Mouse (Mus musculus) megakaryocyte, adult 5-6 weeks (primary cell): ENCODE measurements around the gene Dhx37. TPM values are rescaled to one million over a fixed set of nuclear protein-coding genes. Genes with fewer than 3 reads are reported as not detected.
"Not testable (repeated sequence)": the region's sequence is repeated elsewhere in the genome, so short reads cannot be mapped to it uniquely, and the experiment has no call there.

Experiments
- ATAC-seq: 2 replicates; pipeline ENCODE4 v1.8.0; 2016; ENCODE audit warnings: mild to moderate bottlenecking, inconsistent platforms; ENCODE audit not compliant: poor library complexity, severe bottlenecking
- total RNA-seq, 2 experiments: library from RNA; stranded (forward) in 1 of 2; stranded (reverse) in 1 of 2; fragments of 153-499, 151-499 nt in 1 of 2; fragments of 221-1000, 200-1000 nt in 1 of 2; gene quantifications; 2 replicates each; pipeline versions ENCODE4 v1.2.3 to v1.2.4; 2015 to 2017

Gene Dhx37
- total RNA-seq, 2 experiments from 2014 or later = 6.6 to 29.0 TPM

DNA sequence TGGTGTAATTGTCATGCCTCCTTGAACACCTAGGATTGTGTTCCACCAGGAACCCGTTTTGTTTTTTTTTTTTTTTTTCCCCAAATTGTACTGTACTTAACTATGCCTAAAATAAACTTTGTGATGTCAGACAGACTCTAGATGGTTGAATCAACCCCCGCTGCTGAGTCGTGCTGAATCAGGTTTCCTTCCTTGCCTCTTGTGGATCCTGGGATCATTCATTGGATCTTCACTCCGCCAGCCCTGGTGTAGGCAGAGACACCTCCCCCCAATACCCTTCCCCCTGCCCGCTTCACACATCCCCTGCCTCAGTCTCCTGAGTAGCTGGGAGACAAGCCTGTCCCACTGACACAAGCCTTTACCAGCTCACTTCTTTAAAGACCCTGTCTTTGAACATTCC is 15.4 kb upstream of the Dhx37 start:
- no peak for ATAC-seq

DNA sequence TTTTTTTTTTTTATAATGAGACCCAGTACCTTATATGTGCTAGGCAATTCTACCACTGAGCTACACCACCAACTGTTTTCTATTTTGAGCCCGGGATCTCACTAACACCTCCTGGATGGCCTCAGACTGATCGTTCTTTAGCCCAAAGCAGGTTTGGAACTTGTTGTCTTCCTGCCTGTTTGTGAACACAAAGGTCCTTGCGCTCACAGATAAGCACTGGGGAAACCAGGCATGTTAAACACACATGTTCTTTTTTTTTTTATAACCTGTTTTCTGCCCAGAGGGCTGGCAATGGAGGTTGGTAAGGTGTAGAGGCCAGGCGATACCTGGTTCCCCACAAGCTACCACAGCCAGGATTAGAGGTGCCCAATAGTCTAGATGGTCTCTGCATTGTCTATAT is 14.7 kb upstream of the Dhx37 start:
- no peak for ATAC-seq

DNA sequence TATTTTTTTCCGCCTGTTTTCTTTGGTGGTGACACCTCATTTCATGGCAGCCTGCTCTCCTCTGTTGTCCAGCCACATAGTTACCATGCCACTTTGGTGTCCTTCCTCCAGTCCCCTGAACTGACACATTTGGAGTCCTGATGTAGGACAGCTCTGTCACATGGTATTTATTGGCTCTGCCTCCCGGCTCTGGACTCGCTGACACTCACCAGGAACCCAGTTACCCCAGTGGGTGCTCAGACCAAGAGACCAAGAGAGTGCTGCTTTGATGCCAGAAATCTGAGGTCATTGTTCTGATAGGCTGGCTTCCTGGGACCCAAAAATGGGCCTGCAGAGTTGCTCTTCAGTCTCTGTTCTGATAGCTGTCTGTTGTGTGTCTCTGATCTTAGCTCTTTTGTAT is 14.1 kb upstream of the Dhx37 start:
- ATAC-seq = no peak

DNA sequence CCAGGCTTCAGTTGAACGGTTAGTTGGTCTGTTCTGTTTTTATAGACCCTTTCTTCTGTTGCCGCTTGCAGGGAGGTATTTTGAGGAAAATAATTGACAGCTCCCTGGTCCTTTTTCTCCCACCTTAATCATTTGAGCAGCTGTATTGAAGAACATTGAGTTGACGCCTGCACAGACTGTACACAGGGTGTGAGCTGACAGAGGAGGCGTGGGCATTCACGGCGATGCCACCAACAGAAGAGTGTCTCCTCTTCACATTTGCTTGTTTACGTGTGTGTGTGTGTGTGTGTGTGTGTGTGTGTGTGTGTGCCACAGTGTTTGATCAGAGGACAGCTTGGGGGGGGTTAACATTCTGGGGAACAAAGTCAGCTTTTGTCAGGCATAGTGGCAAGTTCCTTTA is 12.4 kb upstream of the Dhx37 start:
- no peak for ATAC-seq

DNA sequence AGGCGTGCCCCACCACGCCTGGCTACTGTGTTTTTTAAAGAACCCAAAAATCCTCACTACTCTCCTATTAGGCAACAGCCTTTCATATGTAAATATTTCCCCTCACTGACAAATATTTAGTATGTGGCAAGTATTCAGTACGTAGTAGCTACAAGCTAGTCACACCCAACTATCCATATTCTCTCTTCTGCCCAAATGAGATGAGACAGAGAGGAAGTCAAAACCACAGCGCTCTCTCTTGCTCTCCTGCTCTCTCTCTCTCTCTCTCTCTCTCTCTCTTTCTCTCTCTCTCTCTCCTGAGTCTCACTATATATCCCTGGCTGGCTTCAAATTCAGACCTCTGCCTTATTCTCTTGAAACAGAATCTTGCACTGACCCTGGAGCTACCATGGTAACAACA is 10.6 kb upstream of the Dhx37 start:
- peak; percentile 75 for ATAC-seq

DNA sequence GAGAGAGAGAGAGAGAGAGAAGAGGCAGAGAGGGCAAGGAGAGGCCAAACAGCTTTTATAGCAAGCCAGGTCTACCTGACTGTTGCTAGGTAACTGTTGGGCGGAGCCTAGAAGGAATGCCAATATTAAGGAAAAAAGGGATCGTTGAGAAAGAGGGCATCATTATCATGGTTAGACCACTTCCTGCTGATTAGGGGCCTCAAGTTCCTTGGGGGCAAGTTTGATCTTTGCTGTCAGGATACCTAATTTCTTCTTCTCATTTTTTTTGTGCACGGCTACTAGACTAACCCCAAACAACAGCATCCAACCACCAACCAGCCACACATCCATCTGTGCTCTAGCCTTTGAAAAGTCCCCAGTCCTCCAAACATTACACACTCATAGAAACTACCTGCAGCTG is 10.0 kb upstream of the Dhx37 start:
- no peak for ATAC-seq

DNA sequence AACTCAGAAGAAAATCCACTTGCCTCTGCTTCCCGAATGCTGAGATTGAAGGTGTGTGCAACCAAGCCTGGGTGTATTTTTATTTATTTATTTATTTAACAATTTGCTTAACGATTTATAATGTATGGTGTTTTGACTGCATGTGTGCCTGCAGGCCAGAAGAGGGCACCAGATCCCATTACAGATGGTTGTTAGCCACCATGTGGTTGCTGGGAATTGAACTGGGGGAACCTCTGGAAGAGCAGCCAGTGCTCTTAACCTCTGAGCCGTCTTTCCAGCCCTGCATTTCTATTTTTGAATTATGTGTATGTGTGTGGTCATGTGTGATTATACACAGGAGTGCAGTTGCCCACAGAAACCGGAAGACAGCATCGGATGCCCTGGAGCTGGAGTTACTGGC is 9.4 kb upstream of the Dhx37 start:
- ATAC-seq = no peak

DNA sequence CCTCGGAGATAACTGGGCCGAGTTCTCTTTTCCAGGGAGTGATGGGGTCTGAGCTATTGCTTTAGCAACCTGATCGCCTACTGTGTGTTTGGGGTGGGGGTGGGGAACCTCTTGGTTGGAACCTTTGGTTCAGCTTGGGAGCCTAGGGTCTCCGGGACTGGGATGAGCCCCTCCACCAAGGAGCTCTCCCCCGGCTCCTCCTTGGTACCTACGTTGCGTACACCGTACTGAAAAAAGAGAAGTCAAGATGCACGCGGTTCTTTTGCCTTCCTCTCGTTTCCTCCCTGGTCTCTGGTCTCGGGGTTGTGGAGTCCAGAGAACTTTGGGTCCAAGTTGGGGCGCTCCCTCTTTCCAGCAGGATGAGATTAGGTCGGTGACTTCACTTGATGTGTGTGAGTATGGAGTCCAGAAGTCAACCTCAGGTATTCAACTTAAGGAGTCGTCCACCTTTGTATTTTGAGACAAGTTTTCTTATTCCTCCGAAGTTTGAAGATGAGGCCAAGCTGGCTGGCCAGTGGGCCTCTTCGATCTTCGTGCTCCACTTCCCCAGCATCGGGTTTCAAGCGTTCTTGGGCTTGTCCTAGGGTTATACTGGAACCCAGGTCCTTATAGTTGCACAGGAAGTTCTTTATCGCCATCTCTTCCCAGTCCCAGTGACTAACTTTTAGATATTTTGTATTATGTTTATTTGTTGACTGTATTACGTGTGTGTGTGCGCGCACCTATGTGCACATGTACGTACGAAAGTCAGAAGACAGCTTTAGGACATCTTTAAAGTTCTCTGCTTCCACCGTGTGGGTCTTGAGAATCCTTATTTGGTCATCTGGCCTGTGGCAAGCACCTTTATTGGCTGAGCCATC is 8.4 kb upstream of the Dhx37 start:
- ATAC-seq = peak; percentile 57

DNA sequence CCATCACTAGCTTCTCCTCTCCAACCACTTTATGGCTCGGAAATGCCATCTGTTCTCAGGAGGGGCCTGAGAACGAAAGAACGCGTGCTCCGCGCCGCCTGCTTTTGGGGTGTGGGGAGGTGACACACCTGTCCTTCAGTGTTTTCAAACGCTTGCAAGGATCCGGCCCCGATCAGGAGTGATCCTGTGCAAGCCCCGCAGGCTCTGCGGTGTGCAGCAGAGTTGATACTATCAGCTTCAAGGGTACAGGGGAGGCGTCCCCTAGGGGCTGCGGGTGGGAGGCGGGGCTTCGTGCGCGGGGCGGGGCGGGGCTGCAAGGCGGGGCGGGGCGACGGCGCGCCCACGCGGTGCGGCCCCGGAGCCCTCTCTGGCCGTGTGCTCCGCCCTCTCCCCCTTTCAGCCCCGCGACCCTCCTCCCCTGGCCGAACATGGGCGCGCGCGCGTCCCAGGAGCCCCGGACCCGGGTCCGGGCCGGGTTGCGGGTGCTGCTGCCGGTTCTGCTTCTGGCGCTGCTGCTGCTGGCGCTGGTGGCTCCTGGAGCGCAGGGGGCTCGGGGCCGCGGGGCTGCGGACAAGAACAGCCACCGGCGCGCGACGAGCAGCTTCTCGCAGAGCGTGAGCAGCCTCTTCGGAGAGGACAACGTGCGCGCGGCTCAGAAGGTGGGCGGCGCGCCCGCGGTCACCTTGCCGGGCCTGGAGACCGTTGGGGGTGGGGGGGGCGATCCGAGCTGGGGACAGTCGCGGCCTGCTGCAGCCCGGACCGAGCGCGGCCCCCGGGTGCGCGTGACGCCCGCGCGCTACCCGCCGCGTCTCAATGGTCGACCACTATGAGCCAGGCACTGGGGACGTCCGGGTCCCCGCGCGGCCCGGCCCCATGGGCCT is 7.6 kb upstream of the Dhx37 start, which contains the start of gene Bri3bp:
TSS of gene Bri3bp (plus strand) at position 335 of the 881 bp plus-strand sequence.
- peak; percentile 47 for ATAC-seq

DNA sequence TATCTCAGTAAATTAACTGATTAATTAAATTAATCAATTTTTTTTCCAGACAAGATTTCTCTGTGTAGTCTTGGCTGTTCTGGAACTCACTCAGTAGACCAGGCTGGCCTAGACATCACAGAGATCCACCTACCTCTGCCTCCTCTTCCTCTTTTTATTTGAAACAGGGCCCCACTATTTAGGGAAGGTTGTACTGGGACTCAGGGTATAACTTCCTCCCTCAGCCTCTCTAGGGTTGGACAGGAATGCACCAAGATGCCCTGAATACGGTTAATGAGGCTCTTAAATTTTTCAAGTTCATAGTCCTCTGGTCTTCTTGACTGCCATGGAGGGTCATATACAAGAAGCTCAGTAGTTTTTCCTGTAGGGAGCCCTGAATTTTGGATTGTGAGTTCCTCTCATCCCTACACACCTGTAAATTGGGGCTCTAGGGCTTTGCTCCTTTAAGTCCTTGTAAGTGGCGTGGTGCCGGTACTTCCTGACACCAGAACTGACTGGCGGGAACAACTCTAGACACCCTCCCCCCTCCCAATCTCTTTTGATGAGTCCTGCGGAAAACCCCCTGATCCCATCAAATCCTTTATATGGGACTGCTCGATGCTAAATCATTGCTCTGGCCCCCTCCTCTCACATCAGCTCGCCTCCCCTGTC is 6.8 kb upstream of the Dhx37 start:
- ATAC-seq = peak; percentile 49

DNA sequence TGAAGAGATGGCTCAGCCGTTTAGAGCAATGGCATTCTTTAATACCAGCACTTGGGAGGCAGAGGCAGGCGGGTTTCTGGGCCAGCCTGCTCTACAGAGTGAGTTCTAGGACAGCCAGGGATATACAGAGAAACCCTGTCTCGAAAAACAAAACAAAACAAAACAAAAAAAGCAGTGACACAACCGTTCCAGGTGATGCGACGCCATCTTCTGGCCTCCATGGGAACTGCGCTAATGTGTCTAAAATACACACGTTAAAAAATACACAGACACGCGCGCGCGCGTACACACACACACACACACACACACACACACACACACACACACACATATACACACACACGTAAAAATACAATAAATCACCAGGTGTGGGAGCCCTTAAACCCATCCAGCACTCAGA is 426 bp upstream of the Dhx37 start:
- 0 out of 2 replicates have a peak, but pooled peaks have one; percentile 7 for ATAC-seq

DNA sequence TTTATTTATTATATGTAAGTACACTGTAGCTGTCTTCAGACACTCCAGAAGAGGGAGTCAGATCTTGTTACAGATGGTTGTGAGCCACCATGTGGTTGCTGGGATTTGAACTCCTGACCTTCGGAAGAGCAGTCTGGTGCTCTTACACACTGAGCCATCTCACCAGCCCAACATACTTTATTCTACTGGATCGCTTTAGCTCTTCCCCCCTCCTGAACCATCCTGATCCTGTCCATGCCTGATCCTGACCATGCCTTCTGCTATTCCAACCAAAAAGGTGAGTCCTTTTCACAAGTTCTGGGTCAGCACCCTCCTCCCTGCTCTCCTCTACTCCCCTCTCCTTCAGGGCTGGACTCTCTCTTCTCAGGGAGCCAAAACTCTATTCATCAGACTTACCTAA is 1.6 kb downstream of the Dhx37 start:
- not testable (repeated sequence) for ATAC-seq

DNA sequence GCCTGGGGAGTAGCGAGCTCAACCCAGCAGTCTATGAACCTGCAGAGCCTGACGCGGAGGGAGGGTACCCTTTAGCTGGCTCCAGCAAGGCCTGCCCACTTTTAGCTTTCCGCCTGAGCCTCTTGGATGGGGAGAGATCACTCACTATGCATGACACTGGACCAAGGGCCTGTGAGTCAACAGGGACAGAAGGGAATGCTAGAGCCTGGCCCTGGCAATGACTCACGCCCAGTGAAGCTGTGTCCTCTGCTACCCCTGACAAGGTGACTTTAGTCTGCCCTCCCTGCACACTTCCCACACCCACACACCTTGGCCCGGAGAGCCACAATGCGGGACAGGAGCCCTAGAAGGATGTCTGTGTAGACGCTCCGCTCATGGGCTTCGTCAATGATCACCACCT is 7.6 kb downstream of the Dhx37 start:
- ATAC-seq = no peak

DNA sequence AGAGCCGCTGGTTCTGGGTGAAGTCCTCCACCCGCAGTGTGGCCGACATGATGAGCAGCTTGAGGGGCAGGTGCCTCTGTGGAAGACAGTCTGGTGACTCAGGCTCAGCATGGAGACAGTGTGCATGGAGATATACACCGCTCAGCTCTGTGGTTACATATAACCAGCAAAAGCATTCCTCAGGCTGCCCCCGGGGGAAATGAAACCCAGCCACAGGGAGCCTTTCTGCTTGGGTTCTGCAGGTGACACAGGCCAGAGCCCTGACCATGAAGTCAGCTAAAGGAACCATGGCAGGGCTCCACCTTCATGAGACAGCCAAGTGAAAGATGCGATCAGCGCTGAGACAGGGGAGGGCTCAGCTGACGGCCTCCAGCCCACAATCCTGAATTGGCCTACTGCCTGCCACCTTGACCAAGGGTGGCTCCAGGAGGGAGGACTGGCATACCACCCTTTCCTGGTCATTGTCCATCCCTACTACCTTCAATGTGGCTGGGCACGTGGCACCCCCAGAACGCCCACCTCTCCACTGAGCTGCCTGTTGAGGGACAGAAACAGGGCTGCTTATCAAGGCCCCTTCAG is 8.1 kb downstream of the Dhx37 start:
- peak; percentile 49 for ATAC-seq

DNA sequence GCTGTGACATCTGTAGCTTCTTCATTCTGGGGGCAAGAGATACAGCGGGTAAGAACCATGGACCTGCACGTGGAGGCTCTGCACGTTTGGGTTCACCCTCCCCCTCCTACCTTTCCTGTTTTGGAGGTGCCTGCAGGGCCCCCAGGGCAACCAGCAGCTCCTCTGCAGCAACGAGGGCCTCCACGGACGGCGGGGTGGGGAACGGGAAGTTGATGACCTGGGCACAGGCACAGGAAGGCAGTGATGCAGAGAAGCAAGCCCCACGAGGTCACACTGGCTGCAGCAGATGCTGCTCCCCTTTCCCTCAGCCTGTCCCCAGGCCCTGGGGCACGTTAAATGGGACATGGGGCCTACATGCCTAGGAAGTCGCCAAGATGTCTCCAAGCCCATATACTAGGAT is 14.8 kb downstream of the Dhx37 start:
- peak; percentile 68 for ATAC-seq

DNA sequence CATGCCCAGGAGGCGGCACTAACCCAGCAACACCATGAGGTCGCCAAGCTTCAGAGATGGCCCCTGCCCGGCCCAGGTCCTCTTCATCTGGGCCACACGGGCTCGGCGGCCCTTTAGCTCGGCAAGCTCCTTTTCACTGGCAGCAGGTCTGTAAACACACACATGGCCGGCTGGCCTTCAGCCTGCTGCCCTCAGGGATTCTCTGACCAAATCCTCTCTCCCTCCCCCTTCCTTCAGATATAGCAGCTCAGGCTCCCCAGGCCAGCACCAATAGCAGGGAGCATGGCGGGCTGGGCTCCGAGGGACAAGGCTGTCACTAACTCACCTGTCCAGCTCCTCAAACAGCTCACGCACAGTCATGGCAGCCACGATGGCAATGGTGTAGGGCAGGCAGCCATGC is 15.3 kb downstream of the Dhx37 start:
- ATAC-seq = no peak

DNA sequence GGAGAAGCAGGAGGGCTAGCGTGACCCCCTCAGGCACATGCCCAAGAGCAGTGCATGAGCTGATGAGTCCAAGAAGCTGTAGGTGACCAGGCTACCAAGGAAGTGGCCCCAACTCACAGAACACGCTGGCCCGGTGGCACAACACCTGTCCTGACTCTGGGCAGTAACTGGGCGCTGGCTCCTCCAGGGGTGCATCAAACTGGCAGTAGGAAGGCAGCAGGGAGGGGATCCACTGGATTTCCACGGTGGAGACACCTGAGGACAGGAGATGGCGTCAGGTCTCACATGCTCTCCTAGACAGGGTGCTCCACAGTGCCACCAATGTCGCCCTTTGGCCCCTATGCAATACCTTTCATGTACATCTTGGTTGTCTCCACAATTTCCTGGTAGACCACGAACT is 17.7 kb downstream of the Dhx37 start:
- no peak for ATAC-seq

DNA sequence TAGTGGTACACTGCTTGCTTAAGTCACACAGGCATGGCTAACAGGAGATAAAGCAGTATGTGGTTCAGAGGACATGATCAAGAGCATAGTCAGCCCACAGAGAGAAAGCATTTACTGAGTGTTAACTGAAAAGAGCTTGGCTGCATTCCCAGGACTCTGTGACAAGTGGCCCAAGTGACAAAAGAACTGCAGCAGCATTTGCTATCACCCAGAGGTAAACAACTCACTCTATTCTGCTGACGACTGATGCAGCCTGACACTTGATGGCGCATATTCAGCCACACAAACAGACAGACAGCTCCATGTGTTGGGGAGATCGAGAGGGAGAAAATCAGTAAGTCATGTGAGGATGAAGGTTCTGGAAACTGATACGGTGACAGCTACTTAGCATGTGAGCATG is 20.2 kb downstream of the Dhx37 start:
- ATAC-seq = no peak

DNA sequence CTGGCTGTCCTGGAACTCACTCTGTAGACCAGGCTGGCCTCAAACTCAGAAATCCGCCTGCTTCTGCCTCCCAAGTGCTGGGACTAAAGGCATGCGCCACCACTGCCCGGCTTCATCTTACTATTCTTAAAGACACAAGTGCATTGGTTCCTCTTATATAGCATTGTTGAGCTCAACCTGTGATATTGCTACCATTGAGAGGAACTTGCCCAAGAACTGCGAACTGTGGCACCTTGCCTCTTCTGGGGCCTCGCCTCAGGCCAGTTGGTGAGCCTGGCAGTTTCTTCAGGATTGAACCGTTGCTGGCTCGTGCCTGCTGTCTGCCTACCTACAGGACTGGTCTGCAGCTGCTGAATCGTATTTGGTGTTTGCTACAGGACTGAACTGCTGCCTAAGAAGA is 21.4 kb downstream of the Dhx37 start:
- peak; percentile 66 for ATAC-seq

DNA sequence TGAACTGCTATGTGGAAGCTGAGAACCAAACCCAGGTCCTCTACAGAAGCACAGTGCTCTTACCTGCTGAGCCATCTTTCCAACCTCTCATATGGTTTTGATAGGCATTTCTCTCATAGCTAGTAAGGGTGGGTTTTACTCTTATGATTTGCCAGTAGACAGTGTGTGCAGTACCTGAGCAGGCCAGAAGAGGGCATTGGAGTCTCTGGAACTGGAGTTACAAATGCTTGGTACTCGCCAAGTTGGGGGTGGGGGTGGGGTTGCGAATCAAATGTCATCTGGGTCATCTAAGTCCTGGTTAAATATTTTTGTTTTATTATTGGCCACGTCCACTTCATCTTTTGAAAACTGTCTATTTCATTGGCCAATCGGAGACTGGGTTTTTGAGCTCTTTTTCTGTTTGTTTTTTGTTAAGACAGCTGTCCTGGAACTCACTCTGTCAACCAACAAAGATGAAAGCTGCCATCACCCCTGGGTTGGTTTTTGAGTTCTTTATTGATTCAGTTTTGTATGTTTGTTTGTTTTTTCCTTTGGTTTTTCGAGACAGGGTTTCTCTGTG is 21.9 kb downstream of the Dhx37 start:
- peak; percentile 69 for ATAC-seq
